Mouse (Mus musculus) bone marrow macrophage, adult 2 months (primary cell): ENCODE results near the gene Serinc5.

Source experiments
- CTCF ChIP-seq: IDR thresholded peaks from 2 replicates; pipeline ENCODE4 v1.5.1; 2012; ENCODE audit warnings: low read depth, mild to moderate bottlenecking, low read length, moderate library complexity
- POLR2A ChIP-seq: IDR thresholded peaks from 2 replicates; pipeline ENCODE4 v1.6.1; 2012; ENCODE audit warnings: mild to moderate bottlenecking, low read depth, low read length, borderline replicate concordance

GRCm38 (mm10) chr13:92709535-92709934, 98.6 kb downstream of the Serinc5 start:
- TF ChIP-seq CTCF (no peak), POLR2A (no peak)
